In genomic region chrX:71131464-71131863, GRCm38 (mm10) we compare ENCODE assay signal across 9 mouse cellular contexts.
DNase-seq lines count a peak whose midpoint lies in the region; ATAC-seq and TF ChIP-seq lines count a peak whose summit lies in the region.
"Had no signal": no experiment of that assay in that cellular context is flagged by ENCODE, and none has a peak within 500 bp of the region (broad histone marks: within the 10 kb centered on the region; RNA-seq: fewer than 3 reads in every experiment).

No protein-coding gene starts in this region.

- no peaks in the 10 kb centered on the region for H3K27me3 ChIP-seq in forebrain, embryonic 14.5 days (replicated peaks; ENCODE audit: control insufficient read depth, insufficient read depth, low read length)
- no peaks in the 10 kb centered on the region for H3K27me3 ChIP-seq in forebrain, embryonic 11.5 days (ENCODE audit: control insufficient read depth, insufficient read depth, low read length)
- H3K27me3 ChIP-seq in thymus, adult 2 months (ENCODE audit: control insufficient read depth, insufficient read depth, low read length) = no peaks in the 10 kb centered on the region
- H3K27me3 ChIP-seq in forebrain, embryonic 13.5 days = no peaks in the 10 kb centered on the region
- H3K27me3 ChIP-seq: liver, embryonic 13.5 days had no signal

- no peak for TF ChIP-seq POLR2A in lung, adult 2 months (IDR thresholded peaks at IDR 0.05; ENCODE audit: borderline replicate concordance, extremely low read depth, low read depth, low read length)
- TF ChIP-seq POLR2A in thymus, adult 2 months (IDR thresholded peaks at IDR 0.05; ENCODE audit: control insufficient read depth, extremely low read depth, insufficient read depth, low read length, poor library complexity) = no peak

- no peaks in the 10 kb centered on the region for H3K36me3 ChIP-seq in forebrain, embryonic 14.5 days (ENCODE audit: control insufficient read depth, insufficient read depth, low read length)
- H3K36me3 ChIP-seq in forebrain, embryonic 11.5 days (ENCODE audit: control insufficient read depth, insufficient read depth, low read length) = no peaks in the 10 kb centered on the region
- no peaks in the 10 kb centered on the region for H3K36me3 ChIP-seq in thymus, adult 2 months (ENCODE audit: control insufficient read depth, insufficient read depth, low read length)
- no peaks in the 10 kb centered on the region for H3K36me3 ChIP-seq in forebrain, embryonic 13.5 days (ENCODE audit: poor library complexity, severe bottlenecking)
- H3K36me3 ChIP-seq: liver, embryonic 13.5 days had no signal

- no peak overlapping the region for H3K9ac ChIP-seq in forebrain, embryonic 14.5 days (ENCODE audit: low read length)
- no peak overlapping the region for H3K9ac ChIP-seq in forebrain, embryonic 11.5 days (ENCODE audit: low read length)
- no peak overlapping the region for H3K9ac ChIP-seq in forebrain, embryonic 13.5 days
- H3K9ac ChIP-seq: liver, embryonic 13.5 days had no signal

- H3K4me1 ChIP-seq in forebrain, embryonic 14.5 days (ENCODE audit: control insufficient read depth, insufficient read depth, low read length) = no peaks in the 10 kb centered on the region
- no peaks in the 10 kb centered on the region for H3K4me1 ChIP-seq in forebrain, embryonic 11.5 days (replicated peaks; ENCODE audit: control insufficient read depth, insufficient read depth, low read length)
- H3K4me1 ChIP-seq in lung, adult 2 months (ENCODE audit: control insufficient read depth, insufficient read depth, low read length) = no peaks in the 10 kb centered on the region
- no peaks in the 10 kb centered on the region for H3K4me1 ChIP-seq in thymus, adult 2 months (replicated peaks; ENCODE audit: control insufficient read depth, insufficient read depth, low read length)
- no peaks in the 10 kb centered on the region for H3K4me1 ChIP-seq in forebrain, embryonic 13.5 days
- H3K4me1 ChIP-seq: liver, embryonic 13.5 days had no signal

- DNase-seq in forebrain, embryonic 14.5 days (ENCODE audit: low spot score) = peak; percentile 8
- no peak for DNase-seq in forebrain, embryonic 11.5 days (ENCODE audit: low spot score)
- peak; percentile 11 to 38 for DNase-seq in lung, adult 18-20 months
- no peak for DNase-seq in lung, adult 2 months
- DNase-seq in c-Kit-positive CD71-negative TER-119-negative erythroid progenitor cells, embryonic 14.5 days (ENCODE audit: low read depth) = peak; percentile 2
- DNase-seq in thymus, adult 2 months = no peak
- DNase-seq: liver, embryonic 13.5 days had no signal

- no peaks in the 10 kb centered on the region for H3K9me3 ChIP-seq in forebrain, embryonic 14.5 days (replicated peaks; ENCODE audit: control insufficient read depth, low read length)
- H3K9me3 ChIP-seq in forebrain, embryonic 11.5 days (ENCODE audit: control insufficient read depth, low read length) = no peaks in the 10 kb centered on the region
- H3K9me3 ChIP-seq in forebrain, embryonic 13.5 days (replicated peaks) = no peaks in the 10 kb centered on the region
- H3K9me3 ChIP-seq: liver, embryonic 13.5 days had no signal

- H3K27ac ChIP-seq in forebrain, embryonic 14.5 days (ENCODE audit: low read depth, low read length) = no peak overlapping the region
- no peak overlapping the region for H3K27ac ChIP-seq in forebrain, embryonic 11.5 days (ENCODE audit: low read depth, low read length)
- H3K27ac ChIP-seq in thymus, adult 2 months (ENCODE audit: control insufficient read depth, insufficient read depth, low read length) = no peak overlapping the region
- no peak overlapping the region for H3K27ac ChIP-seq in forebrain, embryonic 13.5 days
- H3K27ac ChIP-seq: liver, embryonic 13.5 days had no signal

- no peak overlapping the region for H3K4me3 ChIP-seq in forebrain, embryonic 14.5 days (ENCODE audit: low read depth, low read length)
- no peak overlapping the region for H3K4me3 ChIP-seq in forebrain, embryonic 11.5 days (ENCODE audit: low read depth, low read length)
- H3K4me3 ChIP-seq in lung, adult 2 months (replicated peaks; ENCODE audit: extremely low read depth, low read depth, low read length) = no peak overlapping the region
- no peak overlapping the region for H3K4me3 ChIP-seq in thymus, adult 2 months (ENCODE audit: control insufficient read depth, insufficient read depth, low read length)
- H3K4me3 ChIP-seq in forebrain, embryonic 13.5 days = no peak overlapping the region
- H3K4me3 ChIP-seq: liver, embryonic 13.5 days had no signal

- no peak for TF ChIP-seq CTCF in lung, adult 2 months (IDR thresholded peaks at IDR 0.05; ENCODE audit: insufficient read depth, low read length)
- TF ChIP-seq CTCF in thymus, adult 2 months (IDR thresholded peaks at IDR 0.05; ENCODE audit: borderline replicate concordance, control insufficient read depth, extremely low read depth, insufficient read depth, low read length, poor library complexity) = no peak

- H3K4me2 ChIP-seq in forebrain, embryonic 14.5 days (ENCODE audit: low read length) = no peak overlapping the region
- H3K4me2 ChIP-seq in forebrain, embryonic 11.5 days (ENCODE audit: low read depth, low read length, severe bottlenecking) = no peak overlapping the region
- no peak overlapping the region for H3K4me2 ChIP-seq in forebrain, embryonic 13.5 days
- H3K4me2 ChIP-seq: liver, embryonic 13.5 days had no signal

- ATAC-seq in forebrain, embryonic 14.5 days = no peak
- no peak for ATAC-seq in forebrain, embryonic 11.5 days (replicated peaks; ENCODE audit: low FRiP score)
- peak; percentile 54 for ATAC-seq in megakaryocyte, adult 5-6 weeks (ENCODE audit: poor library complexity, severe bottlenecking)
- no peak for ATAC-seq in forebrain, embryonic 13.5 days

Comparison
In these comparisons a context has a peak if more than half of its experiments do, and no peak if none do; other contexts are left out.
1. DNase-seq: peak in forebrain, embryonic 14.5 days (single experiment), lung, adult 18-20 months (2 of 2) and c-Kit-positive CD71-negative TER-119-negative erythroid progenitor cells, embryonic 14.5 days (single experiment); none in forebrain, embryonic 11.5 days (single experiment), lung, adult 2 months (single experiment) and thymus, adult 2 months (single experiment).